Mouse (Mus musculus): Measurements from ENCODE around the gene Rgs17. TPM values are rescaled to one million over a fixed set of nuclear protein-coding genes. Genes with fewer than 3 reads are reported as not detected.

Rgs17 gene
- total and polyA plus RNA-seq, 3 experiments = 0.25 to 0.99 (median 0.75) TPM

DNA sequence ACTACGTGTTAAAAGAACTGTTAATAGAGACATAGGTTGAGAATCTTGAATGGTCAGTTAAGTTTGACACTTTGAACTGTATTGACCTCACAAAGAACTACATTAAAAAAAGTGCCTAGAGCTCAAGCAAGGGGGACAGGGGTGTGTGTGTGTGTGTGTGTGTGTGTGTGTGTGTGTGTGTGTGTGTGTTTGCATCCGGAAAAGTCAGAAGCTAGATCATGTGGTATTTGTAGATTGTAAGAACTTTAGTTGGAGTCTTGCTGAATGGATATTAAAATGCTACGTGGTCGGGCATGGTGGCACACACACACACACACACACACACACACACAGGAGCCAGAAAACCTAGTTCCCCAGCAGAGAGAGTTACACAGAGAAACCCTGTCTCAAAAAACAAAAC, 115.2 kb downstream of the Rgs17 start:
- intact Hi-C loops (cut with DNase I) = loop anchor here (1.0 kb wide), 1 partner anchor 17 kb away; no protein-coding TSS in a partner anchor
- Histone ChIP-seq H3K27ac (no peak overlapping the region), H3K9ac (ENCODE audit: low read depth, low read length) (no peak overlapping the region), H3K36me3 (ENCODE audit: control insufficient read depth, insufficient read depth, low read length) (peaks cover 2% of the 10 kb centered on the region; the same call in 1 of the 2 replicates), H3K4me1 (ENCODE audit: control insufficient read depth, insufficient read depth, low read length) (peaks cover 2% of the 10 kb centered on the region; the same call in 1 of the 2 replicates), H3K79me2 (replicated peaks; ENCODE audit: control insufficient read depth, insufficient read depth, low read length) (no peaks in the 10 kb centered on the region; the same call in 1 of the 2 replicates), H3K27me3 (ENCODE audit: control insufficient read depth, insufficient read depth, low read length) (no peaks in the 10 kb centered on the region), H3K4me3 (no peak overlapping the region)
- WGBS = 56% methylated on average over 4 of the region's 4 CpGs
- TF ChIP-seq CTCF (IDR thresholded peaks at IDR 0.05) (no peak), POLR2A (IDR thresholded peaks at IDR 0.05; ENCODE audit: insufficient read depth, low read depth, low read length) (no peak)
- no peak for DNase-seq

DNA sequence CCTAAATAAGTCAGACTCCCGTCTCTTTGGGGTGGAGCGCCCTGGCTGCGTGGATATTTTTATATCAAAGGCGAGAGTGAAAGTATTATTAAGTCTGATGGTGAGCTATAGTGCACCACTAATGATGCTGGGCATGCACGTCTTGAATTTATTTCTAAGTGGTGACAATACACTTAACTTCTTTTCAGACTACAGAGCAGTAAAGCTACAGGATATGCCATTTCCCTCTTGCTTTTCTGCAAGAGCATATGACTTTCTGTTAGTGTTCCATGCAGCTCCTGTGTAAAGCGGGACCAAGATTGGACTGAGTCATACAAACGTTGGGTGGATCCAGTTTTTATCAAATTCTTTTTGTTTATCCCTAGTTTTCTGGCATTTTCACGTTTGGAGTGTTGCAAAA, 115.8 kb downstream of the Rgs17 start:
- Histone ChIP-seq H3K27ac (peak overlapping the region; percentile 94), H3K27me3 (ENCODE audit: control insufficient read depth, insufficient read depth, low read length) (no peaks in the 10 kb centered on the region), H3K4me1 (ENCODE audit: control insufficient read depth, insufficient read depth, low read length) (peaks cover 2% of the 10 kb centered on the region; the same call in 1 of the 2 replicates), H3K79me2 (replicated peaks; ENCODE audit: control insufficient read depth, insufficient read depth, low read length) (no peaks in the 10 kb centered on the region; the same call in 1 of the 2 replicates), H3K9ac (ENCODE audit: low read depth, low read length) (peak overlapping the region; percentile 41; the same call in 1 of the 2 replicates), H3K4me3 (peak overlapping the region; percentile 42), H3K36me3 (ENCODE audit: control insufficient read depth, insufficient read depth, low read length) (peaks cover 2% of the 10 kb centered on the region; the same call in 1 of the 2 replicates)
- DNase-seq = no peak
- intact Hi-C loops (cut with DNase I) = loop anchor here (1.0 kb wide), 1 partner anchor 18 kb away; no protein-coding TSS in a partner anchor
- 7% methylated on average over 8 of the region's 8 CpGs for WGBS
- no peak for TF ChIP-seq CTCF (IDR thresholded peaks at IDR 0.05)

DNA sequence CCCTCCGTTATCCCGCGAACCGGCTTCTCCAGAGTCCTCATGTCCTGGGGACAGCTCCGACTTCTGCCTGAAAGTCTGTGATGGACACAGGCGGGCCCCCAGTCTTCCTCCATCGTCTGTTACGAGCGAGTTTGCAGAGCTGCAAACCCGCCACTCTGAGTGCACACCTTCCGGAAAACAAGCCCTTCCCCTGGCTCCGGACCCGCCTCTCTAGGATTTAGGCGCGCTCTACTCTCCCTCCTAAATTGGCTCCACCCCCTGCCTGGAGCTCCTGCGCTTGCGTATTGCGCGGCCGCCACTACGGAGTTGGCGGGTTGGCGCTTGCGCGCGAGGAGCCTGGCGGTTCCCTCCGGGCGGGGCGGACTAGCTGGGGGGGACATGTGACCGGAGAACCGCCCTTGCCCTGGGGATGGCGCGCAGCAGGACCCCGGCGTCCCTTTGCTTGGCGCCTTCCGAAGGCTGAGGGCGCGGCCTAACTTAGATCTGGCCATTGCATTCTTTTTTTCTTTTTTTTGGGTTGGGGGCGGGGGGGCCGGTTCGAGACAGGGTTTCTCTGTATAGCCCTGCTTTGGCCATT, 116.4 kb downstream of the Rgs17 start:
- Histone ChIP-seq H3K79me2 (replicated peaks; ENCODE audit: control insufficient read depth, insufficient read depth, low read length) (no peaks in the 10 kb centered on the region; the same call in 1 of the 2 replicates), H3K27me3 (ENCODE audit: control insufficient read depth, insufficient read depth, low read length) (no peaks in the 10 kb centered on the region), H3K9ac (ENCODE audit: low read depth, low read length) (peak overlapping the region; percentile 72), H3K36me3 (ENCODE audit: control insufficient read depth, insufficient read depth, low read length) (peaks cover 2% of the 10 kb centered on the region), H3K4me1 (ENCODE audit: control insufficient read depth, insufficient read depth, low read length) (peaks cover 2% of the 10 kb centered on the region; the same call in 1 of the 2 replicates), H3K4me3 (peak overlapping the region; percentile 49), H3K27ac (peak overlapping the region; percentile 94)
- WGBS = under 1% methylated on average over 43 of the region's 43 CpGs
- intact Hi-C loops (cut with DNase I) = loop anchor here (1.0 kb wide), 1 partner anchor 18 kb away; no protein-coding TSS in a partner anchor
- peak; percentile 95 to 98 for DNase-seq
- TF ChIP-seq POLR2A (IDR thresholded peaks at IDR 0.05; ENCODE audit: insufficient read depth, low read depth, low read length) (peak; percentile 75), CTCF (IDR thresholded peaks at IDR 0.05) (no peak), EP300 (IDR thresholded peaks at IDR 0.05; ENCODE audit: insufficient read depth, low read depth, low read length) (0 out of 2 replicates have a peak, but pooled peaks have one; percentile 56)

DNA sequence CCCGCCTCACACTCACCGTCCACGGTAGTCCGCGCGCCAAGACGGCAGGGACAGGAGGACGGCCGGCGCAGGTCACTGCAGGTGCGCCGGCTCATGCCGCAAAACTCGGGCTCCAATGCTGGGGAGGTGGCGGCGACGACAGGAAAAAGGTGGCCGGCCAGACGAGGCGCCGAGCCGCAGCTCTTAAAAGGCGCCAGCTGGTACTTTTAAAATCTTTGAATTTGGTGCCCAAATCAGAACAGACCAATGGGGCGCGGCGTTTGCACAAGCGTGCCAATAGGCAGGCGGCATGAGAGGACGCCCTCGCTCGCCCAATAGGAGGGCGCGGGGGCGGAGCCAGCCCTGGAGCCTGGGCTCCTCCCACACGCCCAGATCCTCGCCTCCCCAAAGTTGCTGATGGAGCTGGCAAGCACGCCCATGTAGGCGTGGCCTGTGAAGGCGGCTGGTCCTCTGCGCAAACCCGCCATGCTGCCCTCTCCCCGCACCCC, 116.9 kb downstream of the Rgs17 start, which contains the start of gene Fbxo5:
TSS of gene Fbxo5 (minus strand) at position 358 of the 488 bp plus-strand sequence.
- Histone ChIP-seq H3K4me3 (peak within 1 kb of the TSS; percentile 58), H3K79me2 (replicated peaks; ENCODE audit: control insufficient read depth, insufficient read depth, low read length) (no peaks in the 10 kb centered on the region; the same call in 1 of the 2 replicates), H3K27me3 (ENCODE audit: control insufficient read depth, insufficient read depth, low read length) (no peaks in the 10 kb centered on the region), H3K4me1 (ENCODE audit: control insufficient read depth, insufficient read depth, low read length) (peaks cover 2% of the 10 kb centered on the region; the same call in 1 of the 2 replicates), H3K9ac (ENCODE audit: low read depth, low read length) (peak within 1 kb of the TSS; percentile 72), H3K36me3 (ENCODE audit: control insufficient read depth, insufficient read depth, low read length) (peaks cover 2% of the 10 kb centered on the region), H3K27ac (peak within 1 kb of the TSS; percentile 94)
- no peak for TF ChIP-seq EP300 (IDR thresholded peaks at IDR 0.05; ENCODE audit: insufficient read depth, low read depth, low read length)
- 0 out of 2 replicates have a peak, but pooled peaks have one; percentile 21 for TF ChIP-seq CTCF (IDR thresholded peaks at IDR 0.05)
- DNase-seq = peak; percentile 97 to 99
- under 1% methylated on average over 42 of the region's 42 CpGs for whole genome bisulfite sequencing
- intact Hi-C loops (cut with DNase I) = no loop called here

DNA sequence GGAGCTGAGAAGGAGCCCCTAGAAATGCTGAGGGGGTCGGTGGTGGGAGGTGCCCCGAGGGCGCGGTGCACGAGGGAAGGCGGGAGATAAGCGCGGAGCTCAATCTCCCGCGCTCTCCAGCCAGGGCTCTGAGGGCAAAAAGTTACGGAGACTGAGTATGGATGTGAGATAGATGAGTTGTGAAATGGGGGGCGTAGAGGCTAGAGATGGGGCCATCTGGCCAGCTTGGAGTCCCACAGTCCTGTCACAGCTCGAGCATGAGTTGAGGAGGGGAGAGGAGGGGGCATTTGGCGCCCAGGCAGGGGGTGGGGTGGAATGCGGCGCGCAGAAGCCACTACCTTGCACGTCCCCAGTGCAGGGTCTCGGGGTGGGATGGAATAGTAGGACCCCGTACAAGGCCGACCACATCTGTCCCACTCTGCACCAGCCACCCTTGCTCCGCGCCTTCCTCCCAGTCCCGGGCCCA, 117.5 kb downstream of the Rgs17 start:
- Histone ChIP-seq H3K27ac (no peak overlapping the region), H3K4me3 (peak overlapping the region; percentile 58), H3K27me3 (ENCODE audit: control insufficient read depth, insufficient read depth, low read length) (no peaks in the 10 kb centered on the region), H3K9ac (ENCODE audit: low read depth, low read length) (no peak overlapping the region), H3K4me1 (ENCODE audit: control insufficient read depth, insufficient read depth, low read length) (peaks cover 2% of the 10 kb centered on the region; the same call in 1 of the 2 replicates), H3K79me2 (replicated peaks; ENCODE audit: control insufficient read depth, insufficient read depth, low read length) (no peaks in the 10 kb centered on the region; the same call in 1 of the 2 replicates), H3K36me3 (ENCODE audit: control insufficient read depth, insufficient read depth, low read length) (peaks cover 2% of the 10 kb centered on the region)
- no peak for DNase-seq
- intact Hi-C loops (cut with DNase I) = loop anchor here (5.0 kb wide), 2 partner anchors 33 to 1973 kb away; no protein-coding TSS in a partner anchor
- TF ChIP-seq POLR2A (IDR thresholded peaks at IDR 0.05; ENCODE audit: insufficient read depth, low read depth, low read length) = no peak
- TF ChIP-seq CTCF (IDR thresholded peaks at IDR 0.05) = no peak
- no peak for TF ChIP-seq EP300 (IDR thresholded peaks at IDR 0.05; ENCODE audit: insufficient read depth, low read depth, low read length)
- WGBS = 2% methylated on average over 23 of the region's 24 CpGs

DNA sequence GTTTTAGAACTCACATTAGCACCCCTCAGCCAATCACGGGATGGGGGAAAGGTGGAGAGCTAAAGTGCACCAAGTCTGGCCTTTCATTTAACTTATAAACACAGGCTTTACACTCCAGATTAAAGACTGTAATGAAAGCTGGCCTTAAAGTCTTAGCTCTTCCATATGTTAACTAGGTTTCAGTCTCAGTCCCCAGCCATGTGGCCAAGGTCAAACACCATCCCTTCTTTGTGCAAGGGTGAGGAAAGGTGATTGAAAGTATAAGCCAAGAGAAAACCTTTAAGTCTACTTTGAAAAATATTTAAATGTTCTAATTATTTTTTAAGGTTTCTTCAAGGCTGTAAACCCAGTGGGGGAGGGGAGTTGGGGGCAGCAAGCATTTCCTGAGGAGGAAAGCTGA, 118.5 kb downstream of the Rgs17 start:
- no peak for DNase-seq
- Histone ChIP-seq H3K4me3 (no peak overlapping the region), H3K9ac (ENCODE audit: low read depth, low read length) (no peak overlapping the region), H3K27ac (no peak overlapping the region), H3K27me3 (ENCODE audit: control insufficient read depth, insufficient read depth, low read length) (no peaks in the 10 kb centered on the region), H3K4me1 (ENCODE audit: control insufficient read depth, insufficient read depth, low read length) (peaks cover 2% of the 10 kb centered on the region; the same call in 1 of the 2 replicates), H3K79me2 (replicated peaks; ENCODE audit: control insufficient read depth, insufficient read depth, low read length) (no peaks in the 10 kb centered on the region; the same call in 1 of the 2 replicates), H3K36me3 (ENCODE audit: control insufficient read depth, insufficient read depth, low read length) (peaks cover 2% of the 10 kb centered on the region)
- intact Hi-C loops (cut with DNase I) = loop anchor here (5.0 kb wide), 2 partner anchors 34 to 1974 kb away; no protein-coding TSS in a partner anchor
- WGBS = 15% methylated on average over 1 of the region's 1 CpGs
- TF ChIP-seq EP300 (IDR thresholded peaks at IDR 0.05; ENCODE audit: insufficient read depth, low read depth, low read length) (no peak), CTCF (IDR thresholded peaks at IDR 0.05) (no peak), POLR2A (IDR thresholded peaks at IDR 0.05; ENCODE audit: insufficient read depth, low read depth, low read length) (no peak)

Data from heart, adult 2 months (tissue).